Mouse (Mus musculus) megakaryocyte, embryonic 14.5 days (primary cell): ENCODE results near the gene Ap2b1.

Experiments used
- FLI1 ChIP-seq: IDR thresholded peaks from 2 replicates; pipeline ENCODE4 v1.6.1; 2012; ENCODE audit warnings: low read length, inconsistent platforms, mixed read lengths
- GATA1 ChIP-seq: IDR thresholded peaks from 3 replicates; pipeline ENCODE4 v1.6.1; 2012; ENCODE audit warnings: mixed read lengths, low read length, inconsistent platforms, borderline replicate concordance

DNA sequence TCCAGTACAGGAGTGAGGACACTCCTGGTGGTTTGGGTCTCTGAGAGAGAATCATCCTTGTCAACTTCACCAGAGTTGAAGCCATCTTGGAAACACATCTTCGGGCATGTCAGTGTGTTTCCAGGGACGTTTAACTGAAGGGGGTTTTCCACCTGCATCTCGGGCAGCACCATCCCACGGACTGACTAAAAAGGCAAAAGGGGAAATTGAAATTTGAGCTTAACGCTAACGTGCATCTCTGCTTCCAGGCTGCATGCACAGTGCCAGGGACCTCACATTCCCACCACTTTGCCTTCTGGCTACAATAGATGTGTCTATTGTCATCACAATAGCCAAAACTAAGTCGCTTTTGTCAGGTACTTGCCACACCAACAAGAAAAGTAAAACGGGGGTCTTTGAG lies 109.4 kb downstream of the Ap2b1 start:
- no peak for TF ChIP-seq GATA1
- TF ChIP-seq FLI1: no peak
